Mouse (Mus musculus): ENCODE results near the gene Egln3.

The Egln3 gene

GRCm38 (mm10) chr12:54203656-54204045, at the start of gene Egln3:
Egln3 (minus strand) TSS chr12:54203860.
- peak; percentile 85 for DNase-seq (ENCODE audit: low read depth, low spot score)

- DNase-seq (ENCODE audit: low read depth, low spot score) = no peak
These were observed 49.8 kb upstream of the Egln3 start for GRCm38 (mm10) chr12:54253449-54253848.

GRCm38 (mm10) chr12:54251942-54252400, 48.3 kb upstream of the Egln3 start:
- DNase-seq (ENCODE audit: low read depth, low spot score) = no peak

GRCm38 (mm10) chr12:54247835-54248234, 44.2 kb upstream of the Egln3 start:
- DNase-seq (ENCODE audit: low read depth, low spot score) = no peak

GRCm38 (mm10) chr12:54243158-54243557, 39.5 kb upstream of the Egln3 start:
- no peak for DNase-seq (ENCODE audit: low read depth, low spot score)

GRCm38 (mm10) chr12:54241976-54242375, 38.3 kb upstream of the Egln3 start:
- no peak for DNase-seq (ENCODE audit: low read depth, low spot score)

- no peak for DNase-seq (ENCODE audit: low read depth, low spot score)
These were observed 30.1 kb upstream of the Egln3 start for GRCm38 (mm10) chr12:54233794-54234193.

- DNase-seq (ENCODE audit: low read depth, low spot score) = peak; percentile 91
These were observed 29.4 kb upstream of the Egln3 start for GRCm38 (mm10) chr12:54232996-54233603.

- no peak for DNase-seq (ENCODE audit: low read depth, low spot score)
These were observed 28.8 kb upstream of the Egln3 start for GRCm38 (mm10) chr12:54232456-54232855.

GRCm38 (mm10) chr12:54227551-54227950, 23.9 kb upstream of the Egln3 start:
- no peak for DNase-seq (ENCODE audit: low read depth, low spot score)

- peak; percentile 32 for DNase-seq (ENCODE audit: low read depth, low spot score)
These were observed 22.7 kb upstream of the Egln3 start for GRCm38 (mm10) chr12:54226341-54226740.

GRCm38 (mm10) chr12:54225610-54226009, 21.9 kb upstream of the Egln3 start:
- peak; percentile 81 for DNase-seq (ENCODE audit: low read depth, low spot score)

- DNase-seq (ENCODE audit: low read depth, low spot score) = peak; percentile 63
These were observed 21.4 kb upstream of the Egln3 start for GRCm38 (mm10) chr12:54225090-54225489.

- DNase-seq (ENCODE audit: low read depth, low spot score) = peak; percentile 57
These were observed 18.5 kb upstream of the Egln3 start for GRCm38 (mm10) chr12:54222036-54222760.

GRCm38 (mm10) chr12:54216673-54217072, 13.0 kb upstream of the Egln3 start:
- no peak for DNase-seq (ENCODE audit: low read depth, low spot score)

- DNase-seq (ENCODE audit: low read depth, low spot score) = no peak
These were observed 10.8 kb upstream of the Egln3 start for GRCm38 (mm10) chr12:54214426-54214825.

GRCm38 (mm10) chr12:54213871-54214270, 10.2 kb upstream of the Egln3 start:
- DNase-seq (ENCODE audit: low read depth, low spot score) = no peak

- no peak for DNase-seq (ENCODE audit: low read depth, low spot score)
These were observed 9.6 kb upstream of the Egln3 start for GRCm38 (mm10) chr12:54213230-54213629.

- DNase-seq (ENCODE audit: low read depth, low spot score) = no peak
These were observed 5.5 kb upstream of the Egln3 start for GRCm38 (mm10) chr12:54209182-54209563.

GRCm38 (mm10) chr12:54208433-54209181, 4.9 kb upstream of the Egln3 start:
- DNase-seq (ENCODE audit: low read depth, low spot score) = no peak

- DNase-seq (ENCODE audit: low read depth, low spot score) = no peak
These were observed 2.1 kb upstream of the Egln3 start for GRCm38 (mm10) chr12:54205731-54206130.

GRCm38 (mm10) chr12:54205195-54205594, 1.5 kb upstream of the Egln3 start:
- peak; percentile 45 for DNase-seq (ENCODE audit: low read depth, low spot score)
